Mouse (Mus musculus) frontal cortex, postnatal 36 days (tissue): Measurements from ENCODE around the gene Slc43a1.

Experiments used
- DNase-seq, 2 experiments: peaks; one replicate each; pipeline ENCODE4 v3.0.0; 2022; ENCODE audit warnings: low spot score in 2 of 2

Slc43a1 gene

GRCm38 (mm10) chr2:84827283-84827920, 11.2 kb upstream of the Slc43a1 start:
- DNase-seq = no peak

GRCm38 (mm10) chr2:84831666-84832391, 6.8 kb upstream of the Slc43a1 start:
- peak; percentile 82 to 94 for DNase-seq

- no peak for DNase-seq
Measured at GRCm38 (mm10) chr2:84837107-84837506, 1.5 kb upstream of the Slc43a1 start.

GRCm38 (mm10) chr2:84837817-84838592, 645 bp upstream of the Slc43a1 start:
- no peak for DNase-seq

- DNase-seq = no peak
Measured at GRCm38 (mm10) chr2:84838993-84839980, 637 bp downstream of the Slc43a1 start.

- no peak for DNase-seq
Measured at GRCm38 (mm10) chr2:84840016-84840747, 1.5 kb downstream of the Slc43a1 start.

- no peak for DNase-seq
Measured at GRCm38 (mm10) chr2:84840748-84841563, 2.3 kb downstream of the Slc43a1 start.

GRCm38 (mm10) chr2:84841905-84842304, 3.3 kb downstream of the Slc43a1 start:
- DNase-seq = no peak

GRCm38 (mm10) chr2:84843654-84844053, 5.0 kb downstream of the Slc43a1 start:
- DNase-seq = no peak

GRCm38 (mm10) chr2:84845226-84845625, 6.6 kb downstream of the Slc43a1 start:
- no peak for DNase-seq

GRCm38 (mm10) chr2:84850407-84851129, 11.9 kb downstream of the Slc43a1 start:
- no peak for DNase-seq

GRCm38 (mm10) chr2:84851130-84852040, 12.7 kb downstream of the Slc43a1 start:
- DNase-seq = no peak

- peak in 1 of 2 experiments; percentile 56 for DNase-seq
Measured at GRCm38 (mm10) chr2:84855732-84856131, 17.1 kb downstream of the Slc43a1 start.

- DNase-seq = no peak
Measured at GRCm38 (mm10) chr2:84858551-84858950, 19.9 kb downstream of the Slc43a1 start.

GRCm38 (mm10) chr2:84859991-84860780, 21.5 kb downstream of the Slc43a1 start:
- no peak for DNase-seq

- DNase-seq = no peak
Measured at GRCm38 (mm10) chr2:84861430-84861829, 22.8 kb downstream of the Slc43a1 start.

- no peak for DNase-seq
Measured at GRCm38 (mm10) chr2:84862231-84862630, 23.6 kb downstream of the Slc43a1 start.
